15 mouse cellular contexts compared by ENCODE assay signal in genomic region chr12:100426212-100426611, GRCm38 (mm10).
DNase-seq lines count a peak whose midpoint lies in the region; ATAC-seq and TF ChIP-seq lines count a peak whose summit lies in the region.
"Had no signal": no experiment of that assay in that cellular context is flagged by ENCODE, and none has a peak within 500 bp of the region (broad histone marks: within the 10 kb centered on the region; RNA-seq: fewer than 3 reads in every experiment).

No protein-coding gene starts in this region.

- no peak overlapping the region for H3K4me3 ChIP-seq in left cerebral cortex, adult 2 months
- H3K4me3 ChIP-seq in intestine, embryonic 15.5 days (replicated peaks) = no peak overlapping the region
- H3K4me3 ChIP-seq: limb, embryonic 12.5 days had no signal

- H3K4me1 ChIP-seq in intestine, embryonic 15.5 days (replicated peaks) = peaks cover 4% of the 10 kb centered on the region

- no peak overlapping the region for H3K9ac ChIP-seq in intestine, embryonic 15.5 days
- H3K9ac ChIP-seq: limb, embryonic 12.5 days had no signal

- H3K9me3 ChIP-seq in intestine, embryonic 15.5 days = no peaks in the 10 kb centered on the region
- H3K9me3 ChIP-seq: limb, embryonic 12.5 days had no signal

- no peak overlapping the region for H3K4me2 ChIP-seq in intestine, embryonic 15.5 days (replicated peaks)
- H3K4me2 ChIP-seq: limb, embryonic 12.5 days had no signal

- ATAC-seq in frontal cortex, adult (ENCODE audit: low TSS enrichment) = peak; percentile 3; the same call in 1 of the 2 replicates
- no peak for ATAC-seq in intestine, embryonic 15.5 days

- no peak for DNase-seq in frontal cortex, adult 2 months (ENCODE audit: extremely low spot score in 1 of 2, low spot score in 1 of 2)
- no peak for DNase-seq in left cerebral cortex, adult 2 months (ENCODE audit: extremely low spot score in 1 of 2, low spot score in 2 of 2)
- DNase-seq in left cerebral cortex, adult 11 months (ENCODE audit: low spot score) = no peak
- peak; percentile 49 for DNase-seq in Muller cell, postnatal 12 days (ENCODE audit: inconsistent ontology term)
- DNase-seq in lung, postnatal 36 days = peak; percentile 37
- no peak for DNase-seq in testis, postnatal 10 days (ENCODE audit: low spot score)
- DNase-seq: cerebellum, adult 9-10 months; embryo, embryonic 11 days; kidney, postnatal 14 days; layer of hippocampus, postnatal 36 days; right cerebral cortex, postnatal 4 days; thymus, postnatal 14 days had no signal

- TF ChIP-seq CTCF in left cerebral cortex, adult 2 months (IDR thresholded peaks at IDR 0.05) = no peak

- intact Hi-C loops in left cerebral cortex, adult 2 months (cut with DNase I) = loop anchor here (5.0 kb wide), 1 partner anchor 51 kb away; no protein-coding TSS in a partner anchor

- WGBS in intestine, embryonic 15.5 days = 66% methylated on average over 4 of the region's 4 CpGs

- H3K36me3 ChIP-seq in intestine, embryonic 15.5 days = no peaks in the 10 kb centered on the region
- H3K36me3 ChIP-seq: limb, embryonic 12.5 days had no signal

- H3K27me3 ChIP-seq in intestine, embryonic 15.5 days (replicated peaks) = no peaks in the 10 kb centered on the region
- H3K27me3 ChIP-seq: limb, embryonic 12.5 days had no signal

- peak overlapping the region; percentile 80 for H3K27ac ChIP-seq in left cerebral cortex, adult 2 months
- H3K27ac ChIP-seq in intestine, embryonic 15.5 days = no peak overlapping the region

Comparison
In these comparisons a context has a peak if more than half of its experiments do, and no peak if none do; other contexts are left out.
1. DNase-seq: peak in Muller cell, postnatal 12 days (single experiment) and lung, postnatal 36 days (single experiment); none in frontal cortex, adult 2 months (0 of 2), left cerebral cortex, adult 2 months (0 of 2), left cerebral cortex, adult 11 months (single experiment) and testis, postnatal 10 days (single experiment).